Mouse (Mus musculus): ENCODE measurements around the gene Ccdc38.

DNA sequence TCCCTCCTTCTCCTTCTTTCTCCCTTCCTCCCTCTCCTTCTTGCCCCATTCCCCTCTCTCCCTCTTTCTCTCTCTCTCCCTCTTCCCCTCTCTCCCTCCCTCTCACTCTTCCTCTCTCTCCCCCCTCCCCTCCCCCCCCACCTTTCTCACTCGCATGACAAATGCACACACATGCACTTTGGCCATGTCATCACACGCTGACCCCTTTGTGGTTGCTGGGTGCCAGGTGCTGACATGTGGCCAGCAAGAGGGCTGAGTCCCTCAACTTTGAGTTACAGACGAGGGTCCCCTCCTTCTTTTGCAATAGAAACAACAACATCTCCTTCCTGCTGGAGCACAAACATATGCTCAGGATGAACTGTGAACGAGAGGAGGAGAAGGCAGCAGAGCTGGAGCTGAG is 34.5 kb downstream of the Ccdc38 start:
- TF ChIP-seq GATA1 (IDR thresholded peaks at IDR 0.05; ENCODE audit: borderline replicate concordance, low read length) (no peak), FLI1 (IDR thresholded peaks at IDR 0.05; ENCODE audit: low read length) (no peak)

All from megakaryocyte, embryonic 14.5 days (primary cell).